In genomic region chr13:53356105-53356996, GRCm38 (mm10) we compare ENCODE assay signal across 8 mouse cellular contexts. TPM values are rescaled to one million over a fixed set of nuclear protein-coding genes. Genes with fewer than 3 reads are reported as not detected.
DNase-seq lines count a peak whose midpoint lies in the region; ATAC-seq lines count a peak whose summit lies in the region.

No protein-coding gene starts in this region.

- 64% methylated on average over 8 of the region's 8 CpGs for WGBS in forebrain, embryonic 16.5 days
- WGBS in intestine, embryonic 14.5 days, result 61% methylated on average over 8 of the region's 8 CpGs
- 63% methylated on average over 8 of the region's 8 CpGs for WGBS in midbrain, embryonic 16.5 days

- peak; percentile 13 to 14 for DNase-seq in spleen, postnatal 36 days (ENCODE audit: low spot score in 2 of 2)
- DNase-seq in spleen, postnatal 4 days (ENCODE audit: low spot score in 2 of 2), result no peak
- DNase-seq in intestine, embryonic 14.5 days (ENCODE audit: low spot score), result peak; percentile 63
- peak; percentile 66 to 71 for DNase-seq in left cerebral cortex, postnatal 25 days (ENCODE audit: low spot score in 2 of 2)
- peak; percentile 38 for DNase-seq in thymus, postnatal 25 days

- no peak overlapping the region for H3K9ac ChIP-seq in forebrain, embryonic 16.5 days (replicated peaks; ENCODE audit: low read depth, low read length)
- H3K9ac ChIP-seq in intestine, embryonic 14.5 days (ENCODE audit: low read length), result no peak overlapping the region
- H3K9ac ChIP-seq in midbrain, embryonic 16.5 days (ENCODE audit: low read depth, low read length), result no peak overlapping the region

- H3K27ac ChIP-seq in forebrain, embryonic 16.5 days (ENCODE audit: low read length), result no peak overlapping the region
- H3K27ac ChIP-seq in intestine, embryonic 14.5 days (ENCODE audit: low read depth), result no peak overlapping the region
- no peak overlapping the region for H3K27ac ChIP-seq in midbrain, embryonic 16.5 days (ENCODE audit: low read length)

- H3K4me2 ChIP-seq in forebrain, embryonic 16.5 days (ENCODE audit: low read length), result no peak overlapping the region
- H3K4me2 ChIP-seq in intestine, embryonic 14.5 days (ENCODE audit: low read length), result no peak overlapping the region
- no peak overlapping the region for H3K4me2 ChIP-seq in midbrain, embryonic 16.5 days (ENCODE audit: low read length)

- H3K27me3 ChIP-seq in forebrain, embryonic 16.5 days (replicated peaks; ENCODE audit: control insufficient read depth, insufficient read depth, low read length), result no peaks in the 10 kb centered on the region
- H3K27me3 ChIP-seq in intestine, embryonic 14.5 days (replicated peaks; ENCODE audit: control insufficient read depth, insufficient read depth, low read length), result no peaks in the 10 kb centered on the region
- no peaks in the 10 kb centered on the region for H3K27me3 ChIP-seq in midbrain, embryonic 16.5 days (ENCODE audit: control insufficient read depth, insufficient read depth, low read depth, low read length)

- no peaks in the 10 kb centered on the region for H3K4me1 ChIP-seq in forebrain, embryonic 16.5 days (replicated peaks; ENCODE audit: control insufficient read depth, insufficient read depth, low read length)
- H3K4me1 ChIP-seq in intestine, embryonic 14.5 days (replicated peaks; ENCODE audit: control insufficient read depth, insufficient read depth, low read length), result no peaks in the 10 kb centered on the region
- H3K4me1 ChIP-seq in midbrain, embryonic 16.5 days (ENCODE audit: control insufficient read depth, insufficient read depth, low read length), result no peaks in the 10 kb centered on the region

- H3K36me3 ChIP-seq in forebrain, embryonic 16.5 days (ENCODE audit: control insufficient read depth, insufficient read depth), result peaks cover 18% of the 10 kb centered on the region
- H3K36me3 ChIP-seq in intestine, embryonic 14.5 days (ENCODE audit: control insufficient read depth, insufficient read depth, low read length), result peaks cover 73% of the 10 kb centered on the region
- H3K36me3 ChIP-seq in midbrain, embryonic 16.5 days (ENCODE audit: control insufficient read depth, insufficient read depth, low read length), result peaks cover 24% of the 10 kb centered on the region

- intact Hi-C loops in left cerebral cortex, postnatal 25 days (cut with DNase I), result loop anchor here (1.0 to 10.0 kb wide), 3 partner anchors 237 to 702 kb away; no protein-coding TSS in a partner anchor

- H3K9me3 ChIP-seq in forebrain, embryonic 16.5 days (ENCODE audit: control insufficient read depth, low read length), result no peaks in the 10 kb centered on the region
- H3K9me3 ChIP-seq in intestine, embryonic 14.5 days (ENCODE audit: control insufficient read depth, low read length), result no peaks in the 10 kb centered on the region
- no peaks in the 10 kb centered on the region for H3K9me3 ChIP-seq in midbrain, embryonic 16.5 days (replicated peaks; ENCODE audit: control insufficient read depth, low read length, poor library complexity, severe bottlenecking)

- peak; percentile 52 for ATAC-seq in cerebellum, adult (ENCODE audit: insufficient number of reproducible peaks, low FRiP score, low TSS enrichment)
- ATAC-seq in forebrain, embryonic 16.5 days, result peak; percentile 76
- ATAC-seq in intestine, embryonic 14.5 days (replicated peaks; ENCODE audit: low FRiP score, low TSS enrichment, low read depth), result peak; percentile 58; the same call in 1 of the 2 replicates
- peak; percentile 76 for ATAC-seq in midbrain, embryonic 16.5 days

- no peak overlapping the region for H3K4me3 ChIP-seq in forebrain, embryonic 16.5 days (replicated peaks; ENCODE audit: low read length)
- H3K4me3 ChIP-seq in intestine, embryonic 14.5 days (ENCODE audit: low read depth, low read length), result no peak overlapping the region
- H3K4me3 ChIP-seq in midbrain, embryonic 16.5 days (ENCODE audit: low read depth, low read length), result no peak overlapping the region

RNA-seq across cellular contexts. Expression of gene Sptlc1, which starts 20.8 kb away (rescaled TPM):
- polyA plus RNA-seq in forebrain, embryonic 16.5 days (2015; fragmentation: Nextera tagmentation; extraction: Ambion mirVana), result 28.6 and 32.1 TPM in 2 replicates
- 35.5 and 39.1 TPM in 2 replicates for polyA plus RNA-seq in intestine, embryonic 14.5 days (2014; fragmentation: Nextera tagmentation; extraction: Ambion mirVana)
- total RNA-seq in left cerebral cortex, postnatal 25 days (2021), result 10 to 100 TPM; 28.1 to 31.7 TPM
- 23.2 and 24.2 TPM in 2 replicates for polyA plus RNA-seq in midbrain, embryonic 16.5 days (2015; fragmentation: Nextera tagmentation; extraction: Ambion mirVana)

Comparison
In these comparisons a context has a peak if more than half of its experiments do, and no peak if none do; other contexts are left out.
1. DNase-seq: peak in spleen, postnatal 36 days (2 of 2), intestine, embryonic 14.5 days (single experiment), left cerebral cortex, postnatal 25 days (2 of 2) and thymus, postnatal 25 days (single experiment); none in spleen, postnatal 4 days (0 of 2).
2. Peak in every context shown above with its lines, with median percentiles within 50 percentile points of each other: ATAC-seq.